Mouse (Mus musculus) spleen, adult 10 weeks (tissue): ENCODE measurements around the gene Pask. TPM values are rescaled to one million over a fixed set of nuclear protein-coding genes. Genes with fewer than 3 reads are reported as not detected.

ENCODE experiments used
- polyA plus RNA-seq: library from polyadenylated mRNA; stranded (reverse); fragments of 350-450 nt; fragmentation: Illumina TruSeq; extraction: RNeasy Lipid Tissue Mini Kit (QIAGEN cat#74804); gene quantifications from one replicate; pipeline ENCODE4 v1.2.3, GENCODE M21; 2015; ENCODE audit warnings: low replicate concordance; ENCODE audit not compliant: insufficient read depth

Gene Pask
- 2.4 TPM for polyA plus RNA-seq

GRCm38 (mm10) chr1:93342648-93343503 lies at the start of gene Pask, which contains the start of gene Ppp1r7:
Gene Pask (minus strand): TSS chr1:93343482.
Gene Ppp1r7 (plus strand): TSS chr1:93342854.

DNA sequence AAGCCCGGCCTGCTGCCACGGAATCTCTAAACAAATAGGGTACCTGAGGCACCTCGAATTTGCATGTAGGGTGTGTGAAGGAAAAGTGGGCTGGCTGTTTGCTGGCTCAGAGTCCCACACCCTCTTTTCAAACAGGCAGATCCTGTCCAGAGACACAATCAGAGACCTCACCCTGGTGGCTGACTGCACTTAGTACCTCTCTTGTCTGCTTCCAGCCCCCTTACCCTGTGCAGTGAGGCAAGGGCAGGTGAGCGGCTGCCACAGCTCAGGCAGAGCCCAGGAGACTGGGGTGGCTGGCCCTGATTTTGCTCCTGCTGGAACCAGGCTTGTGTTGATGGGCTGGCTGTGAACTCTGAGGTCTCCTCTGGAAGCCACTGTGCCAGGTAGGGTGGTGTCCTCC lies 30.4 kb upstream of the Pask start, which contains the start of gene Ano7:
TSS of gene Ano7 (plus strand) at position 266 of the 400 bp plus-strand sequence.

DNA sequence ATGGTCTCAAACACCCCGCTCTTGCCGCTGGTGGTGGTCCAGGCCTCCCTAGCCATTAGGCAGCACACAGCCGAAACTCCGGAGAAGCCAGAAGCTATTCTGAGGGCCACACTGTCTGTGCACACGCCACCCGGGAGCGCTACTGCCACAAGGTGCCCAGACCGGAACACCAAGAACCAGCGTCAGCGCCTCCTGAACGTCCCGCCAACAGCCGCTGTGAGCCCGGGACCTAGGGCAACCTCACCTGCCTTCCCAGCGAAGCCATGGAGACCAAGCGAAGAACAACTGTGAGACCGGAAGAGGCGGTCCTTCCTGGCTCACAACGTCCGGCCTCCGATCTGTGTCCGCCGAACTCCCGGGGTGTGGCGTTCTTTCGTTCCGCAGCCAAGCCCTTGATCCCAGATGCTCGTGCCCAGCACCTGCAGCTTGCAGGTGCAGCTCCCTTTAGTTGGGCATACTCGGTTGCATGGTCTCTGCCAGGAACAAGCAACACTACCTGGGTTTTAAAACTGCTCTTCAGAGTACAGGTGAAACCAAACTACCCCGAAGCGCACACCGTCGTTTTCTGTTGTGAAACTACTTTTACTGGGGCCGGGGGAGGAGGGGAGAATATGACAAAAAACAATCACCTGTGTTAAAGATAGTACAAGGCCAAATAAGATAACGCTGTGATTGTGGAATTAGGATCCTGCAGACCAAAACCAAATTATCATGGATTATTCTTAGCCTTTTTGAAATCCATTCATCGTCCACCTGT lies 37.5 kb downstream of the Pask start, which contains the start of gene Mterf4:
TSS of gene Mterf4 (minus strand) at position 335 of the 757 bp plus-strand sequence.

Other genes with a start within 250 kb of the Pask start
- gene Kif1a, start 241.5 kb downstream of the Pask start, polyA plus RNA-seq: 0.26 TPM
- gene Agxt, start 208.2 kb downstream of the Pask start, polyA plus RNA-seq: not detected
- gene 2310007B03Rik, start 182.5 kb downstream of the Pask start, polyA plus RNA-seq: not detected
- gene Crocc2, start 174.8 kb downstream of the Pask start, polyA plus RNA-seq: 0.30 TPM
- gene Sned1, start 107.6 kb downstream of the Pask start, polyA plus RNA-seq: 35.9 TPM
- gene Mterf4, start 37.6 kb downstream of the Pask start, polyA plus RNA-seq: 21.9 TPM
- gene Ppp1r7, start 628 bp downstream of the Pask start, polyA plus RNA-seq: 33.8 TPM
- gene Ano7, start 30.4 kb upstream of the Pask start, polyA plus RNA-seq: 1.3 TPM
- 104 TPM for gene Hdlbp, start 135.3 kb upstream of the Pask start, polyA plus RNA-seq
- 3.4 TPM for gene Farp2, start 168.6 kb upstream of the Pask start, polyA plus RNA-seq